Mouse (Mus musculus) kidney, embryonic 16.5 days (tissue): ENCODE data around the gene Slc36a3. TPM values are rescaled to one million over a fixed set of nuclear protein-coding genes. Genes with fewer than 3 reads are reported as not detected.

Source experiments
- ATAC-seq: fragments of 200-750 bp; cut with Nextera tagmentation; 2 replicates; pipeline ENCODE4 v1.8.0; 2017; ENCODE audit warnings: moderate TSS enrichment; ENCODE audit not compliant: low FRiP score, low TSS enrichment
- H3K27ac ChIP-seq: fragments of 300-500 bp; sonication (generic); 2 replicates; pipeline ENCODE4 v1.5.1; 2014; ENCODE audit warnings: low read length
- H3K27me3 ChIP-seq: fragments of 300-500 bp; sonication (generic); 2 replicates; pipeline ENCODE4 v1.6.1; 2014; ENCODE audit warnings: low read length, control low read depth, mixed read lengths; ENCODE audit not compliant: insufficient read depth
- H3K36me3 ChIP-seq: fragments of 300-500 bp; sonication (generic); 2 replicates; pipeline ENCODE4 v1.6.1; 2014; ENCODE audit warnings: low read length, control low read depth, mixed read lengths; ENCODE audit not compliant: insufficient read depth
- H3K4me1 ChIP-seq: fragments of 300-500 bp; sonication (generic); 2 replicates; pipeline ENCODE4 v1.6.1; 2014; ENCODE audit warnings: low read length, control low read depth, mixed read lengths; ENCODE audit not compliant: insufficient read depth
- H3K4me2 ChIP-seq: fragments of 300-500 bp; sonication (generic); replicated peaks from 2 replicates; pipeline ENCODE4 v1.6.1; 2014; ENCODE audit warnings: low read depth, low read length
- H3K4me3 ChIP-seq: fragments of 300-500 bp; sonication (generic); 2 replicates; pipeline ENCODE4 v1.5.1; 2014; ENCODE audit warnings: mild to moderate bottlenecking, low read length
- H3K9ac ChIP-seq: fragments of 300-500 bp; sonication (generic); replicated peaks from 2 replicates; pipeline ENCODE4 v1.6.1; 2014; ENCODE audit warnings: low read length
- H3K9me3 ChIP-seq: fragments of 300-500 bp; sonication (generic); 2 replicates; pipeline ENCODE4 v1.6.1; 2016; ENCODE audit warnings: low read length, control low read depth
- whole genome bisulfite sequencing: fragments of 180-500 bp; shearing (Covaris S2); extraction: QIAGEN DNeasy Blood & Tissue Kit; methylation state at CpG from one replicate; pipeline ENCODE4 v1.1.7; 2014; 5-methylcytosine and 5-hydroxymethylcytosine counted together
- polyA plus RNA-seq: library from polyadenylated mRNA; unstranded; fragments of >200 nt; fragmentation: Nextera tagmentation; extraction: Ambion mirVana; gene quantifications from 2 replicates; pipeline ENCODE4 v1.2.1, GENCODE M21; 2015

Gene Slc36a3
- not detected in 2 replicates for polyA plus RNA-seq

DNA sequence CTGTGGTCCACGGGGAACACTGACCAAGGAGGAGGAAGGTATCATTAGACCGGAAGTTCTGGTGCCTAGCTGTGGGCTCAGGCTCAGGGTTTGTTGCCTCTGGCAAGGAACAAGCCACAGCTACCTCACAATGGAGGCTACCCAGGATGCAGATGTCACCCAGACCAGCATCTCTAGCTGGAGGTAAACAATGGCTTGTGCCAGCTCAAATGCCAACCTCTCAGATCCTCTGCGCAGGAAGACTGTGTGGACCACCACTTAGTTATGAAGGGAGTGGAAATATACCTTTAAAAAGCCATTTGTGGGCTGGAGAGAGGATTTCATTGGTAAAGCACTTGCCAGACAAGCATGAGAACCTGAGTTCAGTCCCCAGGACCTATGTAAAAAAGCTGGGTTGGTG, at the start of gene Slc36a3:
Gene Slc36a3 (minus strand): TSS at position 101 of the 400 bp plus-strand sequence.
- Histone ChIP-seq H3K27ac (no peak within 1 kb of the TSS), H3K9ac (no peak within 1 kb of the TSS), H3K4me2 (no peak within 1 kb of the TSS), H3K27me3 (no peaks in the 10 kb centered on the region), H3K4me1 (no peaks in the 10 kb centered on the region), H3K9me3 (no peaks in the 10 kb centered on the region), H3K4me3 (no peak within 1 kb of the TSS), H3K36me3 (no peaks in the 10 kb centered on the region)
- ATAC-seq: no peak
- WGBS: 84% methylated on average over 3 of the region's 3 CpGs

DNA sequence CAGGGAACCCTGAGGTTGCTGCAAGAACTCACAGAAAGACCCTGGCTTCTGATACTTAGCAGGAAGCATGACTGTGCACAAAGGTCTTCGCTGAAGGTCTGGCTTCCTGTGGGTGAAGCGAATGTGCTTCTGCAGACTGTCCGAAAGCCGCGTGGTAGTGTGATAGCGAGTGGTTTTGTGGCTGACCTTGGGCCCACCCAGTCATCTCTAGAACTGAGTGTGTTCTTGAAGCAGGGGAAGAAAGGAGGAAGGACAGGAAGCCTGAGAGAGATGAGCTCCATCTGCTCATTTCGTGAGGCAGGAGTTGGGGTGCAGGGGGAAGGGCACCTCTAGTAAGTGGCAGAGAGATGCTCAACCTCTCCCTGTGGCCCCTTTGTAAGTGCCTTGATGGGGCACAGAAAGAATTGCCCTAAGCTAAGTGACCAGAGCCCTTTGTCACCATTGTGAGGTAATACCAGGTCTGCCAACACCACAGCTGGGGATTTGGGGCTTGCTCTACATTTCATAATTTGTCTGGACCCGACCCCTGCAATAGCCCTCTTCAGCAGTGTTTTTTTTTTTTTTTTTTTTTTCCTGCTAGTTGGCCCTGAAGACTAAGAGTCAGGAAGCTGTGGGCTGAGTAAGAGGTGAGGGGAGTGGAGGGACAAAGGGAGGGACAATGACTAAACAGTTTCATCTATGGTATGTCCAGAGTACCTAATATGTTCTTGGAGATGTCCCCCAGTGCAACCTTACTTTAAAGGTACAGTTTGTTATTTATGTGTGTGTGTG, 46.4 kb upstream of the Slc36a3 start:
- WGBS: 65% methylated on average over 8 of the region's 8 CpGs

GRCm38 (mm10) chr11:55197086-55197485, 45.6 kb upstream of the Slc36a3 start:
- Histone ChIP-seq H3K27me3 (no peaks in the 10 kb centered on the region), H3K4me2 (no peak overlapping the region), H3K4me1 (no peaks in the 10 kb centered on the region), H3K4me3 (no peak overlapping the region), H3K9ac (no peak overlapping the region), H3K27ac (no peak overlapping the region), H3K36me3 (no peaks in the 10 kb centered on the region), H3K9me3 (no peaks in the 10 kb centered on the region)
- WGBS: 49% methylated on average over 6 of the region's 6 CpGs
- ATAC-seq: no peak

More for the DNA sequence above, 46.4 kb upstream of the Slc36a3 start:
- Histone ChIP-seq H3K27me3 (no peaks in the 10 kb centered on the region), H3K9ac (no peak overlapping the region), H3K36me3 (no peaks in the 10 kb centered on the region), H3K4me1 (no peaks in the 10 kb centered on the region), H3K4me3 (no peak overlapping the region), H3K27ac (no peak overlapping the region), H3K9me3 (no peaks in the 10 kb centered on the region), H3K4me2 (no peak overlapping the region)
- ATAC-seq: no peak

- WGBS: 84% methylated on average over 3 of the region's 3 CpGs
- ATAC-seq: no peak
- Histone ChIP-seq H3K9ac (no peak overlapping the region), H3K36me3 (no peaks in the 10 kb centered on the region), H3K9me3 (no peaks in the 10 kb centered on the region), H3K27me3 (no peaks in the 10 kb centered on the region), H3K27ac (no peak overlapping the region), H3K4me2 (no peak overlapping the region), H3K4me1 (no peaks in the 10 kb centered on the region), H3K4me3 (no peak overlapping the region)
Observed at GRCm38 (mm10) chr11:55190216-55190615, 38.7 kb upstream of the Slc36a3 start.

DNA sequence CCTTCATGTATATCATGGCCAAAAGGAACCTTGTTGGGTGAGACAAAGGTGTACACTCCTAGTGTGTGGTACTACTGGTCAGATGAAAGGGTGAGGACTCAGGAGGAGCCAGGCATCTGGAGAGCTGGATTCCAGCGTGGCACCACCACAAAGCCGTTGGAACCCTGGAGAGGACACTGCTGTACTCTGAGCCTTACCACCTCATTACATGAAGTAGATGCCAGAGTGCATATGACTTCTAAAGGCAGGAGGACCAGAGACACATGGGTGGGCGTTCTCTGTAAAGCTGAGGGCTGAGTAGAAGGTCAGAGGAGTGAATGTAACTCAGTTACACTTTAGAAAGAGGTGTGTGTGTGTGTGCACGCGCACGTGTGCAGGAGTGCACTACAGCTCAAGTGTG, 36.3 kb upstream of the Slc36a3 start:
- Histone ChIP-seq H3K4me2 (no peak overlapping the region), H3K27me3 (no peaks in the 10 kb centered on the region), H3K27ac (no peak overlapping the region), H3K4me3 (no peak overlapping the region), H3K36me3 (no peaks in the 10 kb centered on the region), H3K9ac (no peak overlapping the region), H3K4me1 (no peaks in the 10 kb centered on the region), H3K9me3 (no peaks in the 10 kb centered on the region)
- ATAC-seq: no peak
- 86% methylated on average over 6 of the region's 6 CpGs for WGBS

DNA sequence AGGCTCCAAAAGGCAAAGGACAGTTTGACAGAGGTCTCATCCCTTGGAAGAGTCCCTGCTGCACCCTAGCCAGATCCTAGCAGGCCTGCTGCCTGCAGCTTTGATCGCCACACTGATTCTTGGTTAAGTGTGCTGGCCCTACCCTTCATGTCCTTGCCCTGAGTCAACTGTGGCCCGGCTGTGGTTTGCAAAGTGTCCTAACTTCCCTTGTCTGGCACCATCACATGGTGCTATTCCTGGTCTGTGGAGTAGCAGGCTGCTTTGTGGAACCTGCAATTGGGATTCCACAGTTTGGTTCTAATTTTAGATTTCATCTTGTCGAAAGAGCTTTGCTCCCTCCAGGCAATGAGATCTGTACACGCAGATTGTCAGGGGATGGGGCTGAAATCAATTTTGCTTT, 35.8 kb upstream of the Slc36a3 start:
- Histone ChIP-seq H3K36me3 (no peaks in the 10 kb centered on the region), H3K9ac (no peak overlapping the region), H3K9me3 (no peaks in the 10 kb centered on the region), H3K4me2 (no peak overlapping the region), H3K27ac (no peak overlapping the region), H3K4me1 (no peaks in the 10 kb centered on the region), H3K27me3 (no peaks in the 10 kb centered on the region), H3K4me3 (no peak overlapping the region)
- ATAC-seq: no peak
- WGBS: 82% methylated on average over 4 of the region's 4 CpGs

DNA sequence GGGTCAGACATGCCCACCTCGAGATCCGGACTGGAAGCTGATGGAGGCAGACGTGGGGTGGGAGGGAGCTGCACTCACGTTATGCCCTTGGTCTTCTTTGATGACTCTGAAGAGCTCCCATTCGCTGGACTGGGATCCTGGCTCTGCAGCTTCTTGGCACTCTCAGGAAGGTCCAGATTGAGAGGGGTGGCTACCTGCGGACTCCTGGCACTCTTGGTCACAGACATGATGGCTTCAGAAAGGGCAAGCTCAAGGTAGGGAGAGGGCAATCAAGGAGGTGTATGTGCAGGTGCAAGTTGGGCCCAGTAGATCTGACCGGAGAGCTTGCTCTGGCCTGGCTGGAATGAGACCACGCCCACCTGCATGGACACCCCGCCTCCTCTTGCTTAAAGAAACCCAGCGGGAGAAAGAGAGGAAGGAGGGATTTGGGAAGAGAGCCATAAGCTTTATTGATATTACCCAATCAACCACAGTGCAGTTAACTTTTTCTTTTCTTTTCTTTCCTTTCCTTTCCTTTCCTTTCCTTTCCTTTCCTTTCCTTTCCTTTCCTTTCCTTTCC, 33.3 kb upstream of the Slc36a3 start, which contains the start of gene Slc36a2:
Gene Slc36a2 (minus strand): TSS at position 345 of the 559 bp plus-strand sequence.
- no peaks in the 10 kb centered on the region for H3K4me1 ChIP-seq
- no peak within 1 kb of the TSS for H3K27ac ChIP-seq
- no peak for ATAC-seq
- H3K36me3 ChIP-seq: no peaks in the 10 kb centered on the region
- no peak within 1 kb of the TSS for H3K4me3 ChIP-seq
- H3K9me3 ChIP-seq: no peaks in the 10 kb centered on the region
- no peaks in the 10 kb centered on the region for H3K27me3 ChIP-seq
- WGBS: 20% methylated on average over 10 of the region's 10 CpGs
- H3K9ac ChIP-seq: no peak within 1 kb of the TSS
- no peak within 1 kb of the TSS for H3K4me2 ChIP-seq

DNA sequence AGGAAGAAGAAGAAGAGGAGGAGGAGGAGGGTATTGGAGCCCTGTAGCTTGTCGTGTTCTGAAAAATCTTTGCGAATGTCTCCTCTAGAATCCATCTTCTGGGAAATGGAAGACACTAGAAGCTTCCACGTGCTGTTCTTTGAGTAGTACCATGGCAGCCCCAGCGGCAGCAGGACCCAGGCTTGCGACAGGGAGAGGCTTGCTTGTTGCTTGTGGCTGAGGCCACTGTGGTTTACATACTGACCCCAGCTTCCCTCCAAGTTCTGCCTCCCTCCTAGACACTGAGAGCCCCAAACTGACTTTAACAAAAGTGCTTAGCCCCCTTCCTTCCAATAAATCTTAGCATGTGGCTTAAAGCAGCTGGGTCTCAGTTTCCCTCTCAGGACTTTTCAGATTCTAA, 32.7 kb upstream of the Slc36a3 start:
- WGBS: 83% methylated on average over 5 of the region's 5 CpGs
- H3K9me3 ChIP-seq: no peaks in the 10 kb centered on the region
- H3K4me3 ChIP-seq: no peak overlapping the region
- ATAC-seq: no peak
- H3K27ac ChIP-seq: no peak overlapping the region
- H3K9ac ChIP-seq: no peak overlapping the region
- H3K4me1 ChIP-seq: no peaks in the 10 kb centered on the region
- no peak overlapping the region for H3K4me2 ChIP-seq
- no peaks in the 10 kb centered on the region for H3K36me3 ChIP-seq
- H3K27me3 ChIP-seq: no peaks in the 10 kb centered on the region

DNA sequence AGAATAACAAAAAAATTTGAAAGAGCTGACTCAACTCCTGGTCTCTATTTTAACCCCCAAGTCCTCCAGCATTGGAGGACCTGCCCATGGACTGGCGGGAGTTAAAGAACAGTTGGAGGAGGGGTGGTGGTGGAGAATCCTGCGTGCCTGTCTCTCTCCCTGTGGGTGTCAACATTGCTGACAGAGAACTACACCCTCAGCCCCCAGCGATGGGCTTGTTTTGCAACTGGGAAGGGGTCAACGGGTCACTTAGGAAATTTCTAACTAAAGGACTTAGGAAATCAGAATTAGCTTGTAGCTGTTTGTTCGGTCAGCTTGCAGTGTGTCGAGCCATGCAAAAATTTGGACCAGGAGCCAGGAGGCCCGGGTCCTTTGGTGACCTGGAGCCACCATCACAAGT, 31.6 kb upstream of the Slc36a3 start:
- Histone ChIP-seq H3K27me3 (no peaks in the 10 kb centered on the region), H3K4me2 (no peak overlapping the region), H3K9ac (no peak overlapping the region), H3K27ac (no peak overlapping the region), H3K4me1 (no peaks in the 10 kb centered on the region), H3K36me3 (no peaks in the 10 kb centered on the region), H3K9me3 (no peaks in the 10 kb centered on the region), H3K4me3 (no peak overlapping the region)
- ATAC-seq: no peak
- 59% methylated on average over 7 of the region's 7 CpGs for WGBS

DNA sequence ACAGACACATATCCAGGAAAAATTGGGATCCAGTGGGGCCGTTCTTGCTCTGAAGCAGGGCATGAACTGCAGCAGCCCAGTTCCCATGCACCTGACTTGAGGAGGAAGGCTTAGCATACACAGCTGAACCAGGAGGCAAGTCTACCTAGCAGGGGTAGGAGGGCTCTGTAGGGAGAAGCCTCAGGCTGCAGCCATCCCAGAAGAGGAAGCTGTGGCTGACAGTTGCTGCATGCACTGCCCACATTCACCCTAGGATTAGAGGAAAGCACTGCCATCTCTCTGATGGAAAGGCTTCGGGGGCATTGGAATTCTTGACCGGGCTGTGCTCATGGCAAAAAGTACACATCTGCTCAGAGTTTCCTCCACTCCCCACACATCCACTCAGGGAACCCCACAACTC, 28.3 kb upstream of the Slc36a3 start:
- WGBS: 78% methylated on average over 3 of the region's 3 CpGs
- no peak; the same call in 1 of the 2 replicates for ATAC-seq
- H3K4me1 ChIP-seq: no peaks in the 10 kb centered on the region

More for the DNA sequence above, 28.3 kb upstream of the Slc36a3 start:
- H3K4me2 ChIP-seq: no peak overlapping the region
- no peak overlapping the region for H3K27ac ChIP-seq
- no peaks in the 10 kb centered on the region for H3K9me3 ChIP-seq
- no peak overlapping the region for H3K4me3 ChIP-seq
- no peak overlapping the region for H3K9ac ChIP-seq
- no peaks in the 10 kb centered on the region for H3K27me3 ChIP-seq
- H3K36me3 ChIP-seq: no peaks in the 10 kb centered on the region
